Comparison of ENCODE assay signal across 8 mouse cellular contexts in genomic region chr7:18958384-18958766, GRCm38 (mm10). TPM values are rescaled to one million over a fixed set of nuclear protein-coding genes. Genes with fewer than 3 reads are reported as not detected.
DNase-seq lines count a peak whose midpoint lies in the region; ATAC-seq and TF ChIP-seq lines count a peak whose summit lies in the region.

No protein-coding gene starts in this region.

- H3K9me3 ChIP-seq in kidney, postnatal 0 days (replicated peaks; ENCODE audit: low read length) = no peaks in the 10 kb centered on the region
- H3K9me3 ChIP-seq in hindbrain, embryonic 10.5 days = no peaks in the 10 kb centered on the region
- H3K9me3 ChIP-seq in midbrain, embryonic 12.5 days = no peaks in the 10 kb centered on the region

- no peak overlapping the region for H3K27ac ChIP-seq in kidney, postnatal 0 days
- peak overlapping the region; percentile 85 for H3K27ac ChIP-seq in hindbrain, embryonic 10.5 days
- H3K27ac ChIP-seq in midbrain, embryonic 12.5 days (replicated peaks) = peak overlapping the region; percentile 79

- no peaks in the 10 kb centered on the region for H3K36me3 ChIP-seq in kidney, postnatal 0 days (ENCODE audit: insufficient read depth, low read length)
- H3K36me3 ChIP-seq in hindbrain, embryonic 10.5 days = peaks cover 42% of the 10 kb centered on the region
- peaks cover 36% of the 10 kb centered on the region for H3K36me3 ChIP-seq in midbrain, embryonic 12.5 days

- TF ChIP-seq CTCF in kidney, postnatal 0 days (IDR thresholded peaks at IDR 0.05; ENCODE audit: low read depth) = no peak
- TF ChIP-seq CTCF in brain, embryonic 14.5 days (IDR thresholded peaks at IDR 0.05; ENCODE audit: borderline replicate concordance, extremely low read depth, insufficient read depth, insufficient read length) = no peak

- H3K27me3 ChIP-seq in kidney, postnatal 0 days (ENCODE audit: insufficient read depth, low read length) = peaks cover 36% of the 10 kb centered on the region
- H3K27me3 ChIP-seq in hindbrain, embryonic 10.5 days (ENCODE audit: insufficient read depth, poor library complexity, severe bottlenecking) = peaks cover 77% of the 10 kb centered on the region
- peaks cover 38% of the 10 kb centered on the region for H3K27me3 ChIP-seq in midbrain, embryonic 12.5 days

- no peak for DNase-seq in kidney, postnatal 0 days (ENCODE audit: low spot score)
- no peak for DNase-seq in kidney, postnatal 14 days
- DNase-seq in brain, embryonic 14.5 days (ENCODE audit: low read depth) = peak; percentile 31
- DNase-seq in hindbrain, embryonic 10.5 days (ENCODE audit: low spot score) = no peak
- DNase-seq in right cerebral cortex, adult 2 months (ENCODE audit: low spot score in 2 of 2) = no peak
- DNase-seq in T-cell, adult 2 months (ENCODE audit: low spot score) = no peak
- DNase-seq in urinary bladder, postnatal 4 days (ENCODE audit: low spot score in 2 of 2) = no peak

- peaks cover 12% of the 10 kb centered on the region; the same call in 1 of the 2 replicates for H3K4me1 ChIP-seq in kidney, postnatal 0 days (replicated peaks; ENCODE audit: insufficient read depth, low read length)
- peaks cover 69% of the 10 kb centered on the region for H3K4me1 ChIP-seq in hindbrain, embryonic 10.5 days (replicated peaks)
- H3K4me1 ChIP-seq in midbrain, embryonic 12.5 days = peaks cover 69% of the 10 kb centered on the region

- H3K4me3 ChIP-seq in kidney, postnatal 0 days (replicated peaks; ENCODE audit: low read depth, low read length) = peak overlapping the region; percentile 53
- H3K4me3 ChIP-seq in hindbrain, embryonic 10.5 days = peak overlapping the region; percentile 62
- H3K4me3 ChIP-seq in midbrain, embryonic 12.5 days = peak overlapping the region; percentile 41

- peak; percentile 36 for ATAC-seq in kidney, postnatal 0 days (replicated peaks; ENCODE audit: low FRiP score, low read depth)
- peak; percentile 8; the same call in 1 of the 2 replicates for ATAC-seq in midbrain, embryonic 12.5 days (ENCODE audit: low FRiP score, low read depth)

- no peak for TF ChIP-seq POLR2A in brain, embryonic 14.5 days (IDR thresholded peaks at IDR 0.05; ENCODE audit: borderline replicate concordance, extremely low read depth, insufficient read depth, insufficient read length, poor library complexity, severe bottlenecking)

- WGBS in kidney, postnatal 0 days = 5% methylated on average over 18 of the region's 21 CpGs
- WGBS in hindbrain, embryonic 10.5 days = under 1% methylated on average over 21 of the region's 21 CpGs
- WGBS in midbrain, embryonic 12.5 days = 3% methylated on average over 21 of the region's 21 CpGs

- H3K9ac ChIP-seq in kidney, postnatal 0 days (ENCODE audit: low read depth, low read length) = peak overlapping the region; percentile 54; the same call in 1 of the 2 replicates
- peak overlapping the region; percentile 67 for H3K9ac ChIP-seq in midbrain, embryonic 12.5 days (replicated peaks)

- H3K4me2 ChIP-seq in kidney, postnatal 0 days (ENCODE audit: low read length) = peak overlapping the region; percentile 98
- peak overlapping the region; percentile 75 for H3K4me2 ChIP-seq in midbrain, embryonic 12.5 days (replicated peaks)

RNA-seq across cellular contexts. Expression of gene Nanos2, which starts 28.8 kb away (rescaled TPM):
- polyA plus RNA-seq in kidney, postnatal 0 days (2015; fragmentation: Nextera tagmentation; extraction: Ambion mirVana) = 0.09 TPM in 1 of 2 replicates, not detected in the other
- 2.1 and 2.7 TPM in 2 replicates for polyA plus RNA-seq in brain, embryonic 14.5 days (2012; rRNA removed)
- polyA plus RNA-seq in hindbrain, embryonic 10.5 days (2016; fragmentation: Nextera tagmentation; extraction: Ambion mirVana) = 0.09 TPM in 1 of 2 replicates, not detected in the other
- 0.20 and 0.33 TPM in 2 replicates for polyA plus RNA-seq in midbrain, embryonic 12.5 days (2016; fragmentation: Nextera tagmentation; extraction: Ambion mirVana)

RNA-seq across cellular contexts. Expression of gene Mypop, which starts 32.7 kb away (rescaled TPM):
- 3.3 and 3.6 TPM in 2 replicates for polyA plus RNA-seq in kidney, postnatal 0 days (2015; fragmentation: Nextera tagmentation; extraction: Ambion mirVana)
- 14.2 and 16.1 TPM in 2 replicates for polyA plus RNA-seq in brain, embryonic 14.5 days (2012; rRNA removed)
- polyA plus RNA-seq in hindbrain, embryonic 10.5 days (2016; fragmentation: Nextera tagmentation; extraction: Ambion mirVana) = 4.1 and 5.0 TPM in 2 replicates
- 5.3 and 6.1 TPM in 2 replicates for polyA plus RNA-seq in midbrain, embryonic 12.5 days (2016; fragmentation: Nextera tagmentation; extraction: Ambion mirVana)

RNA-seq across cellular contexts. Expression of gene Nova2, which starts 32.7 kb away (rescaled TPM):
- polyA plus RNA-seq in kidney, postnatal 0 days (2015; fragmentation: Nextera tagmentation; extraction: Ambion mirVana) = 0.55 and 0.58 TPM in 2 replicates
- 20.7 and 52.7 TPM in 2 replicates for polyA plus RNA-seq in brain, embryonic 14.5 days (2012; rRNA removed)
- 3.5 and 7.3 TPM in 2 replicates for polyA plus RNA-seq in hindbrain, embryonic 10.5 days (2016; fragmentation: Nextera tagmentation; extraction: Ambion mirVana)
- polyA plus RNA-seq in midbrain, embryonic 12.5 days (2016; fragmentation: Nextera tagmentation; extraction: Ambion mirVana) = 12.0 and 13.5 TPM in 2 replicates

RNA-seq across cellular contexts. Expression of gene Irf2bp1, which starts 45.5 kb away (rescaled TPM):
- 15.2 and 17.3 TPM in 2 replicates for polyA plus RNA-seq in kidney, postnatal 0 days (2015; fragmentation: Nextera tagmentation; extraction: Ambion mirVana)
- polyA plus RNA-seq in brain, embryonic 14.5 days (2012; rRNA removed) = 48.9 and 54.6 TPM in 2 replicates
- 23.2 and 31.1 TPM in 2 replicates for polyA plus RNA-seq in hindbrain, embryonic 10.5 days (2016; fragmentation: Nextera tagmentation; extraction: Ambion mirVana)
- polyA plus RNA-seq in midbrain, embryonic 12.5 days (2016; fragmentation: Nextera tagmentation; extraction: Ambion mirVana) = 41.6 and 43.1 TPM in 2 replicates

RNA-seq across cellular contexts. Expression of gene Ccdc61, which starts 48.2 kb away (rescaled TPM):
- polyA plus RNA-seq in kidney, postnatal 0 days (2015; fragmentation: Nextera tagmentation; extraction: Ambion mirVana) = 22.4 and 26.3 TPM in 2 replicates
- polyA plus RNA-seq in brain, embryonic 14.5 days (2012; rRNA removed) = 26.5 and 33.3 TPM in 2 replicates
- 36.8 and 39.2 TPM in 2 replicates for polyA plus RNA-seq in hindbrain, embryonic 10.5 days (2016; fragmentation: Nextera tagmentation; extraction: Ambion mirVana)
- 34.7 and 38.7 TPM in 2 replicates for polyA plus RNA-seq in midbrain, embryonic 12.5 days (2016; fragmentation: Nextera tagmentation; extraction: Ambion mirVana)
